Mouse (Mus musculus): ENCODE measurements around the gene Chd4.

Gene Chd4

DNA sequence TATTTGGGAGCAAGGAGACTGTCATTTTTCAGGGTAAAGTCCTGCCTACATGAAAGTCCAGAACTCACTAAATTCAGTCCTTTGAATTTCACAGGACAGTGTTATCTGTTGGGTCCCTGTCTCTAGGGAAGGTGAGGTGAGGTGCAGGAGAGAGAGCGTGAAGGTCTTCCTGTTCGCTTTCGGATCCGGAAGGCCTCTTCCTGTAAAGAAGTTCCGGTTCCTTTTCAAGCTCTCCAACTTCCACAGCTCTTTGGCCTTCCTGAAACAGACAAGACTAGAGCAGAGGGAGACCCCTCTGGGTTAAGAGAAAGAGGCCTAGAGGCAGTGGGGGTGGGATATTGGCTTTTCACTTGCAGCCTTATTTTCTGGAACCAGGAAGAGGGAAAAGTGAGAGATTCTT is 3.4 kb upstream of the Chd4 start:
- DNase-seq (ENCODE audit: low spot score), result no peak

DNA sequence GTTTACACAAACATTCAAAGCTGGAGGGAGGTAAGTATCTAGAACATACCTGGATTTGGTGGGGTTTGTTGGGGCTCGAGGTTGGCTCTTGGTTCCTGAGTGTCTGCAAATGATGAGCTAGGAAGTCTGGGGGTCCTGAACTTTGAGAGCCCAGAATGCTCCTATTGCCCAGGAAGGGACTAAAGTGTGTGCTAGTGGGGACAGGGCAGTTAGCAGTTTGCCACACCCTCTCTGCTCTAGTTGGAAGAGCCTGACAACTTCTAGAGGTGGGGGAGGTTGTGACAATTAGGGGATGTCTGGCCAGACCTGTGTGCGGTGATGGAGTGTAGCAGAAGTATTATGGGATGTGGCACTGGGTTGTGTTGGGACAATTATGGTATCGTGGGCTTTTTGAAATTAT is 938 bp upstream of the Chd4 start:
- DNase-seq (ENCODE audit: low spot score), result no peak

GRCm38 (mm10) chr6:125096279-125096596 is 457 bp downstream of the Chd4 start:
- no peak for DNase-seq (ENCODE audit: low spot score)

GRCm38 (mm10) chr6:125096597-125097345 is 990 bp downstream of the Chd4 start:
- peak; percentile 40 for DNase-seq (ENCODE audit: low spot score)

GRCm38 (mm10) chr6:125097346-125097689 is 1.5 kb downstream of the Chd4 start:
- DNase-seq (ENCODE audit: low spot score), result no peak

GRCm38 (mm10) chr6:125097951-125098350 is 2.2 kb downstream of the Chd4 start:
- DNase-seq (ENCODE audit: low spot score), result no peak

- no peak for DNase-seq (ENCODE audit: low spot score)
Observed at GRCm38 (mm10) chr6:125098513-125098912, 2.7 kb downstream of the Chd4 start.

DNA sequence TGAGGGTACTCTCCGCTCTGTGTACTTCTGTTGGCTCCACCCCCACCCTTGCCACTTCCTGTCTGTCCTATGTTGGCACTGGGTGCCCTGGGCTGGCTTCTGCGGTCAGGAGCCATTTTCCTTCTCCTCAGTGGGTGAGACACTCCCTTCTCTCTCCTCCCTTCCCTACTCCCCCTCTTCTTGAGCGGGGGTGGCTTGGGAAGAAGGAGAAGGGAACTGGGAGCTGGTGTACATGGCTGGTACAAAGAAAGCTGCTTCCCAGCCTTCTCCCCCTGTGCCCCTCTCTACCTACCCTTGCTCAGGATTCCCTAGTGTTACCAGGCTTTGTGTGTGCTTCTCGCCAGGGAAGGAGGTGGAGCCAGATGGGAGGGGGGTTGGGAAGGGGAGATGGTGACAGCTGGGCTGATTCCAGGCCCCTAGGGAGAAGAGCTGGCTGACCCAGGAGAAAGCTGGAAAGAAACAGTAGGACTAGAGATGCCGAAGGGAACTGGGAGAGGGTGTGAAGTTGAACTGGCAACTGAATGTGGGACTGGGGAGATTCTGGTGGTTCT is 3.7 kb downstream of the Chd4 start:
- DNase-seq (ENCODE audit: low spot score), result no peak

DNA sequence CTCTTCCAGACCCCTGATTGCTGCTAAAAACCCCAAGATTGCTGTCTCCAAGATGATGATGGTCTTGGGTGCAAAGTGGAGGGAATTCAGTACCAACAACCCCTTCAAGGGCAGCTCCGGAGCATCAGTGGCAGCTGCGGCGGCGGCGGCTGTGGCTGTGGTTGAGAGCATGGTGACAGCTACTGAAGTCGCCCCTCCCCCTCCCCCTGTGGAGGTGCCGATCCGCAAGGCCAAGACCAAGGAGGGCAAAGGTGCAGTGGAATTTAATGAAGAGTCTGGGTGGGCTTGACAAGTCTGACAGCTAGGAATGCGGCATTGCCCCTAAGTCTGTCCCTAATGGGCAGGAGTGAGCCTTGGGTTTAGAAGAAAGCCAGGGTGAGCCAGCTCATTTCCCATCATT is 5.7 kb downstream of the Chd4 start:
- DNase-seq (ENCODE audit: low spot score), result no peak

DNA sequence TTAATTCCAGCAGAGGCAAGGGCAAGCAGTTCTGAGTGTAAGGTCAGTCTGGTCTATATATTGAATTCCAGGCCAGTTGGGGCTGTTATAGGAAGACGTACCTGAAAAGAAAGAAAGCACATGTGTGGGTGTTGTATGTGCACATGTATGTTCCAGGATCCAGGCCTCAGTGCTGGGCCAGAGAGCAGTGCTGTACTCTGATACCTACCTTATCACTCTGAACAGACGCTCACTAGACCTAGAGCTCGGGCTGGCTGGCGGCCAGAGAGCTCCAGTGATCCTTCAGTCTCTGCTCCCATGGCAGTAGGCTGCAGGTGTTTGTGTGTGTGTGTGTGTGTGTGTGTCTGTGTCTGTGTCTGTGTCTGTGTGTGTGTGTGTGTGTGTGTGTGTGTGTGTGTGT is 8.4 kb downstream of the Chd4 start:
- DNase-seq (ENCODE audit: low spot score), result no peak

DNA sequence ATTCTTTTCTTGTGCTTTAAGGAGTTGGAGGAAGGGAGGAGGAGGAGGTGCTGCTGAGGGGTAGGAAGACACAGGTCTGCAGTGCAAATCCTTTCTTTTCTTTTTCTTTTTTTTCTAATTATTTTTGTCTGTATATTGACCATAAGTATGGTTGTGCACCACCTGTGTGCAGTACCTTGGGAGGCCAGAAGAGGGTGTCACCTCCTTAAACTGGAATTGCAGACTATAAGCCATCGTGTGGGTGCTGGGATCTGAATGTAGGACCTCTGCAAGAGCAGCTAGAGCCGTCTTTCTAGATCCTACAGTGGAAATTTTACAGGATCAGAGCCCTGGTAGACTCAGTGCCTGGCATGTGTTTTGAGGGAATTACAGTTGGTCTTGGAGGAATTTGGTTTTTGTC is 11.9 kb downstream of the Chd4 start:
- DNase-seq (ENCODE audit: low spot score), result no peak

DNA sequence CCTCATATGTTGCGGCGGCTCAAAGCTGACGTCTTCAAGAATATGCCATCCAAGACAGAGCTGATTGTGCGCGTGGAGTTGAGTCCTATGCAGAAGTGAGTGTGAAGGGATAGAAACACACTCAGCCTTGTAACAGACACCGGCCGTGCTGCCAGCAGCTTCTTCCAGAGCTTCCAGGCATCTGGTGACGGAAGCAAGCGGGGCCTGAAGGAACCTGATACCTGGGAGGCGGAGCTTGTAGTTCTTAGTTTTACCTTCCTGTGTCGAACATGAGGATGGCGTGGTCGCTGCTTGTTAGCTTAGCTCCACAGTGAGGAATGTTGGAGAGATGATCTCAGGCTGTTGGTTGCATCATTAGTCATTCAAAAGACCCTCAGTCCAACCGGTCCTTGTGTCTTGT is 13.6 kb downstream of the Chd4 start:
- DNase-seq (ENCODE audit: low spot score), result no peak

- no peak for DNase-seq (ENCODE audit: low spot score)
Observed at GRCm38 (mm10) chr6:125110927-125111326, 15.1 kb downstream of the Chd4 start.

- DNase-seq (ENCODE audit: low spot score), result no peak
Observed at GRCm38 (mm10) chr6:125112553-125112952, 16.8 kb downstream of the Chd4 start.

GRCm38 (mm10) chr6:125119387-125119786 is 23.6 kb downstream of the Chd4 start:
- no peak for DNase-seq (ENCODE audit: low spot score)

GRCm38 (mm10) chr6:125128724-125129123 is 32.9 kb downstream of the Chd4 start:
- DNase-seq (ENCODE audit: low spot score), result no peak

DNA sequence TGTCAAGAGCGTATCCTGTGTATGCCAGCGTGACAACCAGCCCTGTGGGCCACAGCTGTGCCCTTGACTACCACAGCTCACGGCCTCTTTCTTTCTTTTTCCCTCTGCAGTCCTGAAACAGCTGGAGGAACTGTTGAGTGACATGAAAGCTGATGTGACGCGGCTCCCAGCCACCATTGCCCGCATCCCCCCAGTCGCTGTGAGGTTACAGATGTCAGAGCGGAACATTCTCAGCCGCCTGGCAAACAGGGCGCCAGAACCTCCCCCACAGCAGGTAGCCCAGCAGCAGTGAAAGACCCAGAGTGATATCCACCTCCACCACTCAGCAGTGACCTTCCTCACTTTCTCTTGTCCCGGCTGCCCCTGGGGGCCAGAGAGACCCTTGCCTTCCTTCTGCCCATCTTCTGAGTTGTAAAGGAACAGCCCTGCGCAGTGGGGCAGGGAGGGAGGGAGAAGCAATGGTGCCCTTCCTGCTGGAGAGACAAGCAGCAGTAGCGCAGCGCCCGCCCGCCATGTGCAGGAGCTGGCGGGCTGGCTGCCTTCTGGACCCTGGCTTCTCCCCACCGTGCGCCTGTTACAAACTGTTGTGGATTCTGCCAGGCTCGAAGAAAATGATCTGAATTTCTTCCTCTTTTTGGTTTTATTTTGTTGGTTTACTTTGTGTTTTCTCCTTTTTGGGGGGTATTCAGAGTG is 34.1 kb downstream of the Chd4 start:
- DNase-seq (ENCODE audit: low spot score), result no peak

GRCm38 (mm10) chr6:125131302-125132156 is 35.7 kb downstream of the Chd4 start, which contains the start of gene Nop2:
Gene Nop2 (plus strand): TSS chr6:125131909.
- peak; percentile 88 for DNase-seq (ENCODE audit: low spot score)

DNA sequence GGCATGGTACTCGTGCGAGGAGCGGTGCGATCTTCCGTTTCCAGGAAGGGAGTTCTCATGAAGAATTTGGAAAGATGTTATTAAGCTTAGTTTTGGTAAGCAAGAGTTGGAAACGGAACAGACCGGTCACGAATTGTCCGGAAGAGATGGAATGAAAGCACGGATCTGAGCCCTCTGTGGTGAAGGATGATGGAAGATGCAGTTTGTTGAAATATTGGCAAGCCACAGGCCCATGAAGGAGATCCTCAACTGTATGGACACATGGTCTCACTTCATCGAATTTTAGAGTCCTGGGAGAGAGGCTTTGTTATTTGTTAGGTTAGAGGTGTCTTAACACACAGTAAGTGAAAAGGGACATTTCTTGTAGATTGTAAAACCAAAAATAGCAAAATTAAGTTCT is 36.7 kb downstream of the Chd4 start:
- DNase-seq (ENCODE audit: low spot score), result no peak

- DNase-seq (ENCODE audit: low spot score), result no peak
Observed at GRCm38 (mm10) chr6:125137002-125137671, 41.4 kb downstream of the Chd4 start.

GRCm38 (mm10) chr6:125139747-125140146 is 44.0 kb downstream of the Chd4 start:
- DNase-seq (ENCODE audit: low spot score), result no peak

DNA sequence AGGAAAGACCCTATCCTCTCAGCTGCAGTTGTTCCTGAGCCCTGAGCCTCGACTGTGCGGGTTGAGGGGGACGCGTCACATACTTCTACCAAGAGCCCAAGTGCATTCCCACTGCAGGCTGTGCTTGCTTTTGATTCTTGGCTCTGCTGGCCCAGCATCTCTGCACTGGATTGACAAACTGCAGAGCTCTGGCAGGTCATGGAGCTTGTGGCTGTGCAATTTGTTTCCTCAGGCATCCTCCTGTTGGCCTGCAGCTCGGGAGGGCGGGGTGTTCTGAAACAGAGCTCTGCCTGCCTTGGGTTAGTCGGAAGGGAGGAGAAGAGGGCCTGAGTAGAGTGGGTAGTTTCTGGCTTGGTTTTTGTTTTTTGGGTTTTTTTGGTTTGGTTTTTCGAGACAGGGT is 46.7 kb downstream of the Chd4 start:
- no peak for DNase-seq (ENCODE audit: low spot score)

Measured in urinary bladder, postnatal 25 days (tissue).